Mouse (Mus musculus): ENCODE measurements around the gene Stk10.

- no peak for TF ChIP-seq CTCF (IDR thresholded peaks at IDR 0.05; ENCODE audit: extremely low read depth, insufficient read depth, low read length)
- TF ChIP-seq POLR2A (IDR thresholded peaks at IDR 0.05; ENCODE audit: extremely low read depth, insufficient read depth, low read length) = no peak
Measured at GRCm38 (mm10) chr11:32604663-32605062, 71.6 kb downstream of the Stk10 start.
